21 mouse cellular contexts compared by ENCODE assay signal in genomic region chr8:94337559-94337958, GRCm38 (mm10). TPM values are rescaled to one million over a fixed set of nuclear protein-coding genes. Genes with fewer than 3 reads are reported as not detected.
DNase-seq lines count a peak whose midpoint lies in the region; ATAC-seq lines count a peak whose summit lies in the region.
"Had no signal": no experiment of that assay in that cellular context is flagged by ENCODE, and none has a peak within 500 bp of the region (broad histone marks: within the 10 kb centered on the region; RNA-seq: fewer than 3 reads in every experiment).

No protein-coding gene starts in this region.

- 81% methylated on average over 8 of the region's 8 CpGs for WGBS in midbrain, embryonic 13.5 days

- ATAC-seq in midbrain, embryonic 13.5 days = no peak
- ATAC-seq: activated CD4-positive, CD25-positive, alpha-beta regulatory T cell, adult 4 months; CD4-positive, CD25-positive, alpha-beta regulatory T cell, adult 4 months; Patski had no signal

- H3K4me1 ChIP-seq in midbrain, embryonic 13.5 days (replicated peaks) = no peaks in the 10 kb centered on the region

- H3K9ac ChIP-seq in midbrain, embryonic 13.5 days (replicated peaks) = no peak overlapping the region

- H3K36me3 ChIP-seq in midbrain, embryonic 13.5 days = no peaks in the 10 kb centered on the region
- H3K36me3 ChIP-seq: G1E had no signal

- H3K9me3 ChIP-seq in midbrain, embryonic 13.5 days = no peaks in the 10 kb centered on the region
- H3K9me3 ChIP-seq: G1E had no signal

- DNase-seq in thymus, postnatal 0 days (ENCODE audit: low spot score) = peak; percentile 29
- DNase-seq in thymus, adult 18-20 months = no peak
- peak; percentile 52 for DNase-seq in 416B (ENCODE audit: low read depth)
- DNase-seq: adrenal gland, adult 2 months; adrenal gland, adult 8-10 months; adrenal gland, postnatal 10 days; adrenal gland, postnatal 14 days; adrenal gland, postnatal 25 days; adrenal gland, postnatal 36 days; B cell, adult 2 months; cerebellum, adult 11 months; cerebellum, adult 11-12 months; cerebellum, adult 18-20 months; cerebellum, adult 2 months had no signal

- no peak overlapping the region for H3K4me2 ChIP-seq in midbrain, embryonic 13.5 days (replicated peaks)

- H3K4me3 ChIP-seq in midbrain, embryonic 13.5 days (replicated peaks) = no peak overlapping the region

- H3K27ac ChIP-seq in midbrain, embryonic 13.5 days = no peak overlapping the region

- no peaks in the 10 kb centered on the region for H3K27me3 ChIP-seq in midbrain, embryonic 13.5 days
- H3K27me3 ChIP-seq: CH12.LX, Patski had no signal

RNA-seq across cellular contexts. Expression of gene Slc12a3, which starts 8.6 kb away (rescaled TPM):
- 0.12 and 0.21 TPM in 2 replicates for polyA plus RNA-seq in thymus, postnatal 0 days (2015; fragmentation: Nextera tagmentation; extraction: Ambion mirVana)
- 0.09 and 0.12 TPM in 2 replicates for polyA plus RNA-seq in midbrain, embryonic 13.5 days (2015; fragmentation: Nextera tagmentation; extraction: Ambion mirVana)
- polyA plus RNA-seq: activated CD4-positive, CD25-positive, alpha-beta regulatory T cell, adult 4 months; adrenal gland, adult 2 months; C2C12; G1E had no signal

RNA-seq across cellular contexts. Expression of gene Herpud1, which starts 48.7 kb away (rescaled TPM):
- polyA plus RNA-seq in thymus, postnatal 0 days (2015; fragmentation: Nextera tagmentation; extraction: Ambion mirVana) = 78.9 and 83.6 TPM in 2 replicates
- 58.2 and 60.0 TPM in 2 replicates for polyA plus RNA-seq in midbrain, embryonic 13.5 days (2015; fragmentation: Nextera tagmentation; extraction: Ambion mirVana)

Comparison
In these comparisons a context has a peak if more than half of its experiments do, and no peak if none do; other contexts are left out.
1. DNase-seq: peak in thymus, postnatal 0 days (single experiment) and 416B (single experiment); none in thymus, adult 18-20 months (0 of 2).